Mouse (Mus musculus) hematopoietic stem cell, adult 5-6 weeks (primary cell): ENCODE measurements around the gene Dse. TPM values are rescaled to one million over a fixed set of nuclear protein-coding genes. Genes with fewer than 3 reads are reported as not detected.

Source experiments
- ATAC-seq, 2 experiments: fragments of 125-278 bp in 1 of 2; replicated peaks in 1 of 2; 2 replicates each; pipeline ENCODE4 v1.8.0; 2016 to 2017; ENCODE audit warnings: inconsistent platforms in 2 of 2, mild to moderate bottlenecking in 2 of 2, moderate number of reproducible peaks in 2 of 2, low read depth in 1 of 2, moderate TSS enrichment in 1 of 2; ENCODE audit not compliant: low FRiP score in 2 of 2, poor library complexity in 2 of 2, severe bottlenecking in 2 of 2, insufficient read depth in 1 of 2, low TSS enrichment in 1 of 2
- total RNA-seq: library from RNA; stranded (forward); fragments of 172-1452, 232-1000 nt; gene quantifications from 2 replicates; pipeline ENCODE4 v1.2.3, GENCODE M21; 2017

The Dse gene
- total RNA-seq, 1 experiment from 2014 or later, result 1.8 TPM

- no peak for ATAC-seq
Measured at GRCm38 (mm10) chr10:34208031-34208430, 516 bp upstream of the Dse start.

- peak; percentile 31 to 72 for ATAC-seq
Measured at GRCm38 (mm10) chr10:34206783-34207502, 572 bp downstream of the Dse start.

DNA sequence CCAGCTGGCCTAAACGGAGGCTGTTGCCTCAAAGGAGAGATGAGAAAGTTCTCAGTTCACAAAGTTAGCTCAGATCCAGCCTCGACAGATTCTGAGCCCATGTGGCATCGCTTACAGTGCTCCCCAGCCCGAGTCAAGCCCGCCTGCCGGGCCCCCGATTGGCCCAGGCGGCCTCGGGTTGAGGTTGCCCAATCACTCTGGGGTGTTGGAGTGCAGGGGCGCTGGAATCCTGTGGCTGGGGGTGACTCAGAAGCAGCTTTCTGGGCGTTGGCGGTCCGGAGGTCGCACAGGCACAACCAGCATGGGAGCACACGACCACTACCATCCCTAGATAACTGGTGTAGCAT lies 1.1 kb downstream of the Dse start:
- ATAC-seq, result peak; percentile 74 to 79

GRCm38 (mm10) chr10:34205825-34206224 lies 1.7 kb downstream of the Dse start:
- no peak for ATAC-seq

GRCm38 (mm10) chr10:34200689-34201088 lies 6.8 kb downstream of the Dse start:
- ATAC-seq, result no peak

DNA sequence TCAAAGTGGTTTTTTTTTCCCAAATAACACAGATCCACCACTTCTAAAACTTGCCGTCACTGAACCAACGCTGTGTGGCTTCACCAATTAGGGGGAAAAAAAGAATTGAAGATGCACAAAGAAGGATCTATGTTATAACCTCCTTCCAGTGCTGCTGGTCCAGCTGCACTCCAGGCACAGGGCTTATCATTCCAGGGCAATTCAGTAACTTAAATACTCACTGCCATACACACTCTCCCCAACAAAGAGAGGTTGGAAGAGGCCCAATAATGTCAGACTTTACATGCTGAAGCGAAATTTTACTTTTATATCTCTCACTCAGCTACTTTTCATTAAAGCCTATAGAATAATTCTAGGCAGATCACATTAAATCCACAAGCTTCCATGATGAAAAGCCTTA lies 8.9 kb downstream of the Dse start:
- ATAC-seq, result no peak

DNA sequence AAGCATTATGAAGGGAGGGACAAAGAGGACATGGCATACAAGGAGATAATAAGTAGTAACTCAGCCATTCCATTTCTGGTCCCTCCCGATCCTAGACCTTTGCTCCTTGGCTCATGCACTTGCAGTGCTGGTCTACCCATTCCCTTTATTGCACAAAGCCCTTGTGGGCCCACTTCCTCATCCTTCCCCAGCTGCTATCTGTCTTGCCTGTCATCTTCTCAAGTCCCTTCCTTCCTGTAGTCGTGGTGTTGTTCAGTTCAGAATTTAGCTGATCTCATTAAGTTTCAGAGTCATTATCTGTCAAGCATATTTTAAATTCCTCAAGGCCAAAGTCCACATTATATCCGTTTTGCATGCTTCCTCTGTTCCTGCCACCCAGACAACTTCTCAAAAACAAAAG lies 9.5 kb downstream of the Dse start:
- ATAC-seq, result peak; percentile 57 to 58; a peak in 3 of 4 replicates

- peak; percentile 52 to 53; a peak in 2 of 4 replicates for ATAC-seq
Measured at GRCm38 (mm10) chr10:34197269-34197668, 10.2 kb downstream of the Dse start.

DNA sequence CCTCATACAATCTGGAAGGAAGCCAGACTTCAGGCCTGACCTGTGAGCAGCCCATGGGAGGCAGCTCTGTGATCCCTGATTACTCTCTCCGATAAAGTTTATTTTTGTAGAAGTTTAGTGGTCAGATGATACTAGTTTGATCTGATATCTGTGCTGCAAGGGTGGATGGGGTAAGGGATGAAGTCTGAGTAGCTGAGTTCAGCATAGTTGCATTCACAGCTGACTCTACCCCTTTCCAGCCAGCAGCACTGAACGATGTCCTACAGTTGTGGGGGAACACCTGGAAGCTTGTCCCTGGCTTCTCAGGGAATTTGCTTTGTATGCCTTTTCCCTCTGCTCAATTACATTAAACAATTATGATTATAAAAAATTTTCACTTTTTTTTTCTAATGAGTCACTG lies 12.6 kb downstream of the Dse start:
- peak in 1 of 2 experiments; percentile 36; a peak in 1 of 4 replicates for ATAC-seq

GRCm38 (mm10) chr10:34194503-34194902 lies 13.0 kb downstream of the Dse start:
- no peak for ATAC-seq

- no peak for ATAC-seq
Measured at GRCm38 (mm10) chr10:34186571-34187260, 20.8 kb downstream of the Dse start.

DNA sequence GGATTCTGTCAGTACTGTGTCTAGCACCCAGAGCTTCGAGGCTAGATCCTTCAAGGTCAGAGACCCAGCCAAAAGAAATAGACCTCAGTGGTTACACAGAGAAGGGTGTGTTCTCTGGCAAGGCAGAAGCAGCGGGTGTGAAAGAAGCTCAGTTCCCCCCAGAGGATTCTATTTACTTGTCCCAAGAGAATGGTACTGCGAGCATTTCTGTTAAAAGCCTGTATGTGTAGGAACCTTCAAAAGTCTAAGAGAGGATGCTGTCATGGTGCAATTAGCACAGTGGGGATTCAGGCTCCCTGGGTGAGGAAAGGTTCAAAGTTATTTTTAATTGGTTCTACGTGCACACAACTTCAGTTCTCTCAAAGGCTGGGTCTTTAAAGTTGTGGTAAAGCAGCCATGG lies 22.0 kb downstream of the Dse start:
- no peak for ATAC-seq

DNA sequence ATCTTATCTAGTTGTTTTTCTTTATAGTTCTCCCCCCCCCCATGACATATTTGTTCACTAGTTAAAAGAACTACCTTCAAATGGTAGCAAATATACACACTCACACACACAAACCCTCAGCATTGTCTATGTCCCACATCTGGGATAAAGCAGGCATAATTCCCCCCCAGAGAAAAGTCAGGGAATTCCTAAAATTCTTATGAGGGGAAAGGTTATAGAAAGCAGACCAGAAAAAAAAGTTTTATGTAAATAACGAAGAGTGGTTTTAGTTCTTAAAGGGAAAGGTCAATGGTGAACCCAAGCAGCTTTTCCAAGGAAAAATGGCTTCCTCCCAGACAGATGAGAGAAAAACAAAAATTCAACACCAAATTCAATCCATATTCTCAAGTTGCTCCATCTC lies 22.6 kb downstream of the Dse start:
- no peak for ATAC-seq

DNA sequence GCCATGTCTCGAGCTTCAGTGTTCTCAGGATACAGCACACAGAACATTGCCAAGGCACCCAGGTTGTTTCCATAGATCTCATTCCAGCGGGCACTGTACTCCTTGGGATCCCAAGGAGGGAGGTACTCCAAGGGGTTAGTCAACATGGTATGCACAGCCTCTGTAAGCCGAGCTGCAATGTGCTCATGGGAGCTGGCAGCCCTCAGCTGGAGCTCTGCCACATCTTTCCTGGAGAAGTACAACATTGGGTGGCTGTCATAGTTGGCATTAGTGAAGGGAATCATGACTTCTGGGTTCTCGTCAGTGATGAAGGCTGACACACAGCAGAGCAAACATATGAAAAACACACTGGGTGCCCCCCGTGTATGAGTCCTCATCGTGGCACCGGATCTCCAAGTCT lies 23.8 kb downstream of the Dse start:
- ATAC-seq, result no peak

GRCm38 (mm10) chr10:34175870-34176606 lies 31.5 kb downstream of the Dse start:
- ATAC-seq, result peak; percentile 52 to 68

DNA sequence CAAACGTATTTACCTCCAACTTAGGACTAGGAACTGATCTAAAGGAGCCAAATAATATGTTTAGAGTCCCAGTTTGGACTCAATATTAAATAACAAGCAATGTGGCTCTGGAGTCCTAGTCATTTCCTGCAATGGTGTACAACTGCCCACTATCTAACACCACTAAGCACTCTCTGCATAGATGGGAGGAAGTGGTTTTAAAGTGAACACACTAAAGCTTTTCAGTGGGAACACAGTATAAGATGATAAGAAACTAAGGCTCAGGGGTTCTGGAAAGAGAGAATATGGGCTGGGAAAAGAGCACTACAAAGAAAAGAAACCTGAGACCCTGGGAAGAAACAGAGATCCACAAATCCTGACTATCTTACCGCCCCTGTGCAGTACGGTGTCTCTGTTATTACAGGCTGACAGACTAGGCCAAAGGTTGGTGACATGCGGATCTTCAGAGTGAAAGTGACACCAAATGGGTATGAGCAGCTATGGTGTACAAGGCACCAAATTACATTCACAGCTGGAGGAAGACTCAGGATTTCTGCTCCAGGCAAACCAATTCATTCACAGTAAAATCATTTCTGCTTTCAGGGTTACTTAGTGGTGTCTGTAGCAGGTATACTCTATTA lies 34.7 kb downstream of the Dse start:
- ATAC-seq, result peak; percentile 80 to 86

GRCm38 (mm10) chr10:34171660-34172059 lies 35.9 kb downstream of the Dse start:
- ATAC-seq, result peak in 1 of 2 experiments; percentile 44; a peak in 1 of 4 replicates

DNA sequence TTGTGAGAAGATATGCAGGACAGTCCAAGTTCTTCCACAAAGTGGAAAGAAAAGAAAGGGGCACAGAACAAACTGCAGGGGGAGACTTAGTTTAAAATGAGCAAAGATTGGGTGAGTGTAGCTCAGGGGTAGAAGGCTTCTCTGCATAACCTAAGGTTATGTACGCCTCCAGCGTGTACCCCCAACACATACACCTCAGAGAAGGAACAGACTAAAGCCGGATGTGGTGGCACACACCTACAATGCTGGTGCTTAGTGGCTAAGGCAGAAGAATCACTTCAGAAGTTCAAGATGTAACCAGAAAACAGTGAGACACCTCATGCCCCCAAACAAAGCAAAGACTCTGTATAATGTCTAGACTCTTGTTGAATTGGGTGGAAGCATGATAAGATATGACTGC lies 36.3 kb downstream of the Dse start:
- ATAC-seq, result no peak
